Mouse (Mus musculus) embryo, embryonic 11.5 days (tissue): Measurements from ENCODE around the gene Pcsk5.

Source experiments
- DNase-seq: peaks from one replicate; pipeline ENCODE4 v3.0.0-alpha.2; 2012; ENCODE audit warnings: low read depth, low spot score

Pcsk5 gene

GRCm38 (mm10) chr19:17577412-17577811 lies 260.0 kb downstream of the Pcsk5 start:
- no peak for DNase-seq

DNA sequence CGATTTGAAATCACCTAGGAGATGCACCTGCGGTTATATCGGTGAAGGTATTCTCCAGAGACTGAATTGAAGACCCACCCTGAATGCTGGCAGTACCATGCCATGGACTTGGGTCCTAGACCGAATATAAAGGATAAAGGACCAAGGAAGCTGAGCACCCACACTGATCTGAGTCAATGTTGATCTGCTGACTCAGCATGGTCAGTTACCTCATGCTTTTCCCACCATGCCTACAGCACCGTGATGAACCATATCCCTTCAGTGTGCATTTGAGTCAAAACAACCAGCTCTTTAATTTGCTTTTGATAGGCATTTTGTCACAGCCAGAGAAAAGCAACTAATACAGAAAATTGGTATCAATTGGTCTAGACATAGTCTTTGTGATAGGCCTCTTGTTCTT lies 262.9 kb downstream of the Pcsk5 start:
- DNase-seq = no peak

GRCm38 (mm10) chr19:17572315-17572714 lies 265.1 kb downstream of the Pcsk5 start:
- no peak for DNase-seq

DNA sequence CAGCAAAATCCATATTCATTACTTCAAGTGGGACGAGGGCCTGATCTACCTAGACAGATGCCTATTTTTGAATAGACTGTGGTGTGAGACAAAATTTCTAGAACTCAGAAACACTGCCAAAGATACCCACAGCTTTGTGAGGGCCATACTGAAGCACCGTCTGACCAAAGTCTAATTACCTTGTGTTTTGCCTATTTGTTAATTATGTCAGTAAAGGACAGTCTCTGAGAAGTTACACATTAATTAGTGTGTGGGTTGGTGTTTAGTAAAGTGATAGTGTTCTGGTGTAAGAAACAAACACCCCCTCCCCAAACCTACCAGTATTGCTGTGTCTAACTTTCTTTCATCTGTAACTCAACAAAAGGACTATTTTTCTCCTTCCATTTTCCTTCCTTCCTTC lies 266.5 kb downstream of the Pcsk5 start:
- no peak for DNase-seq

DNA sequence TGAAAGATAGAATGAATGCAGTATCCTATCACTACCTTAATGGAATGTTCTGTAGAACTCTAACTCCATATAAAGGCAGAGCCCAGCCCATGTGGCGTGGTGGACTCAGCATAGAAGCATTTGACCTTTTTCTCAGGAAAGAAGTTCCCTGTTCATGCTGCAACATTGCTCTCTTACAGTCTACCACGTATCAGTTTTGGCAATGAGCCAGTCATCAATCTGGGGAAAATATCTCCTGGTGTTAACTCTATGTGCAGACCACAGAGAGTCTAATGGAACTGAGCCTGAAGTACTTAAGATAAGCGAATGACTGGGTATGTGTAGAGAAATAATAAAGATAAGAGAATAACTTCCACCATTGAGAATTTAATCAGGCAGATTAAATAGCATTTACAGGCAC lies 270.2 kb downstream of the Pcsk5 start:
- no peak for DNase-seq

GRCm38 (mm10) chr19:17566097-17566496 lies 271.3 kb downstream of the Pcsk5 start:
- no peak for DNase-seq

GRCm38 (mm10) chr19:17558764-17559163 lies 278.7 kb downstream of the Pcsk5 start:
- DNase-seq = no peak

DNA sequence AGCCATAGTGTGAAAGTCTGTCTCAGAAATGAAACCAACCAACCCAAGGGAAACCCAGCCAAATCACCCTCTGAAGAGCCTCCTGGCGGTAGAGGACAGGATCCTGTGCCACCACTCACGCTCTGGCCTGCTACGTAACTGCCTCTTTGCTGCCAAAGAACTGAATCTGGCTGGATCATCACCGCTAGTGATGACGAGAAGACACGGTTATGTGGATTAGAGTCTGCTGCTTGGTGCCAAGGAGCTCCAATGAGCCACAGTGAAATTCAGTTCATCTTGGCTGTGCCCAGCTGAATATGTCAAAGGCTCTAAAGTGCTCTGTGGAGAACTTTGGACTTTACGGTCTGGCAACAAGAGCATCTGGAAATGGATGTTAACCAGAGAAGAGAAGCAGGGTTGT lies 282.3 kb downstream of the Pcsk5 start:
- DNase-seq = no peak

GRCm38 (mm10) chr19:17554571-17554970 lies 282.9 kb downstream of the Pcsk5 start:
- DNase-seq = no peak

GRCm38 (mm10) chr19:17553396-17554100 lies 283.9 kb downstream of the Pcsk5 start:
- DNase-seq = no peak

DNA sequence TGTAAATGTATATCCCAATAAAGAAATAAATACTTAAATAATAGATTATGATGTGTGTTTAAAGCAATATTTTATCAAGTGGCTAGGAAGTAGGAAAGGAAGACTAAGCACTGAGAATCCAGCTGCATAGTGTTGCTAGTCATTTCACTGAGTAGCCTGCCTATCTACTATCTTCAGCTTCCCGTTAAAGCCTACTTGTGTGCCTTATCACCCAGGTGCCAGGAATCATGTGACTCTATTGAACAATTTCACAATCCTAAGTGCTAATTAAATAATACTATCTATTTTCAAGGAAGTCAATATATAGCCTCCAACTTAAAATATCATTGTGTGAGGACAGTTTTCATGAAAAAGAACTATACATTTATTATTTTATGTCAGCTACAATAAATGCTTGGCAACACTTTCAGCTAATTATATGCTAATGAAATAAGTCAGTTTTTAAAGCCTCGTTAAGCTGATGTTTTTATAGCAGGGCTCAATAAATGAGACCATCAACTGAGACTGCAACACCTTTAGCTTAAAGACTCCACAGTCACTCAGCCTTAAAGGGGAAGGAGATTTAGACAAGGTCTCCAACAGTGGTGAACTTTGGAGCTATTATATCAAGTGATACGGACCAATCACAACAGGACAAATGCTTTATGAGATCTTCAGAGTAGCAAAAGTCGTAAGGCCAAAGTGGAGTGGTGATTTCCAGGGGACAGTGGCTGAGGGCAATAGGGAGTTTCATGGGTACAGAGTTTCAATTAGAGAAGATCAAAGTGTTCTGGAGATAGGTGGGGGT lies 308.5 kb downstream of the Pcsk5 start:
- no peak for DNase-seq

DNA sequence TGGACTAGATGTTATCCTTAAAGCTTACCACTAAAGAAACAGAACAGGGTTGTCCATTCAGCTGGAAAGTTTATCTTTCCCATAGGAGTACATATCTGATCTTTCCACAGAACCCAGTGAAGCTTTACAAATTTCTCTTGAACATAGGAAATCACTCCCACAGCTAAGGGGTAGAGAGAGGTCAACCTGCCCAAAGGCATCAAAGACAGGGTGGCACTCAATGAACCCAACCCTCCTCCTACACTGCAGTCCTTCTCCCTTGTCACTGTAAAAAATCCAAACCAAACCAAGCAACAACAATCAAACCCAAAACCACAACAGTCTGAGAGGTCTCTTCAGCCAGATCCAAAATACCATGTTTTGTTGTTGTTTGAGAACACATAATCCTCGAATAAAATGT lies 311.9 kb downstream of the Pcsk5 start:
- no peak for DNase-seq

DNA sequence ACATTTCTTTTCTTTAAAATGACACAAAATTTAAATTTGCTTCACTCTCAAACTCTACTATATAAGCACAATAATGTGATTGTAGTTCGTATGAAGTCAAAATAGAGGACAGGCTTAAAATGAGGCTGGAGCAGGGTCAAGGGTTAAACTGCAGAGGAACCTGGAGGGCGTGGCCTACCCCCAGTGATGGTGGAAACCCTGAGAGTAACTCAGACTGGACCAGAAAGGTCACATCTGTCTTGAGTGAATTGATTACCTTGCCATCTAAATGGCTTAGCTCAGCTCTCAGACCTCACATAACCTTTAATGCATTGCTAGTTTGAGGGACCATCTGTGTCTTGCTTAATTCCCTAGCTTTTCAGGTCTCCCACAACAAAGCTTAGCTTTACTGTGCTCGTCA lies 323.0 kb downstream of the Pcsk5 start:
- DNase-seq = no peak

- DNase-seq = no peak
These were observed 326.1 kb downstream of the Pcsk5 start for GRCm38 (mm10) chr19:17511283-17511682.

GRCm38 (mm10) chr19:17504212-17504611 lies 333.2 kb downstream of the Pcsk5 start:
- DNase-seq = no peak

- no peak for DNase-seq
These were observed 338.7 kb downstream of the Pcsk5 start for GRCm38 (mm10) chr19:17498586-17499235.

DNA sequence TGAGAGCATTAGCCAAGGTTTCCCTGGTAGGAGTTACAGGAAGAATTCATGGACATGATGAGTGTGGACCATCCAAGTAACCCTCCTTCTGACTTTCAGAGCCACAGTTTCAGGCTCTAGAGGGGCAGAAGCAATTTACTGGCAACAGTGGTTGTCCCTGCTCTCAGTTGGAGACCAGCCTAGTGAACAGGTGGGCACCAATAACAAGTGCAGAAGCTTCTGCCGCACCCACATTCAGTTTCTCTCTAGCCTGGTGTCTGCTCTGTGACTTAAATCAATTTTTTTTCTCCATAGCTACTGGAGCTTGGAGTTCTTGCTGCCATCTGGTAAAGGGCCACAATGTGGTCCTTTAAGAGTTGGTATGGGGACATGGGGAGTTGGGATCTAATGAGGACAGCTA lies 341.3 kb downstream of the Pcsk5 start:
- no peak for DNase-seq

DNA sequence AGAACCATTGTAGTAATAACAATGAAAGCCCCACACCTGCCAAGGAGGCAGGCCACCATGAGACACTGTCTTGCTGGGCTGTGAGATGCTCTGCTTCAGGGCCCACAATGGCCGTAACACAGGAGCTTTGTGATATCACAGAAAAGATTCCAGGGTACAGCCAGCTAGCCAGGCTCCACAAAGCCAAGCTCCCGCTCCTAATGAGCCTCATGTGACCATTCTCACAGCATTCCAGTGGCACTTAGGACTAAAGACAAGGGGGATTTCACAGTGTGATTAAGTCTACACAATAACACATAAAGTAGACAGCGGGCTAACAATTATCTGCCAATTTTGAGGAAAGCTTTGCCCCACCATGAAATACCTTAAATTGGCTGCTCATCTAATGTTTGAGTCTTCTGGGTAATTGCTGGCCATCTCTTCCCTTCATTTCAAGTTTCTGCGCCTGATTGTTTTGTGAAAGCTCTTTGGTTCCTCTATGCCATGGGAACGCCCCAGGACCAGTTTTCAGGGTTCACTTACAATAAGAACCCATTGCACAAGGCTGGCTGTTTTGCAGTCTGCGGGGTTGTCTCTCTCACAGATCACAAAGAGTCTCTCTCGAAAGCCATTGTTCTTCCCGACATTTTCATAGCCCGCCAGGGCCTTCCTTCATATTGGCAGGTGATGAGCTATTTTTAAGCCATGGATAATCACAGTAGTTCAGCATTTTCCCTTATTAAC lies 345.4 kb downstream of the Pcsk5 start:
- no peak for DNase-seq

- DNase-seq = no peak
These were observed 346.1 kb downstream of the Pcsk5 start for GRCm38 (mm10) chr19:17491322-17491721.

DNA sequence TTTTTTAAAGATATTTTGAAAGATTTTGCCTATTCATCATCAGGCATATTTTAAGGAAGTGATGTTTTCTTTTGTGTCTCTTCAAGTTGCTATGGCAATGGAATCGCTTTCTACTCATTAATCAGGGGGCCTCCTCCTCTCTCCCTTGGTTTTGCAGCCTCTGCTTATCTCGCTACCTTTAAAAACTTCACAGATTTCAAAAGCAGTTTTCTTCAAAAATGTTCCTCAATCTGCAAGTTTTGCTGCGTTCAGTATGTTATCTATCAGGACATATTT lies 347.6 kb downstream of the Pcsk5 start:
- DNase-seq = no peak

DNA sequence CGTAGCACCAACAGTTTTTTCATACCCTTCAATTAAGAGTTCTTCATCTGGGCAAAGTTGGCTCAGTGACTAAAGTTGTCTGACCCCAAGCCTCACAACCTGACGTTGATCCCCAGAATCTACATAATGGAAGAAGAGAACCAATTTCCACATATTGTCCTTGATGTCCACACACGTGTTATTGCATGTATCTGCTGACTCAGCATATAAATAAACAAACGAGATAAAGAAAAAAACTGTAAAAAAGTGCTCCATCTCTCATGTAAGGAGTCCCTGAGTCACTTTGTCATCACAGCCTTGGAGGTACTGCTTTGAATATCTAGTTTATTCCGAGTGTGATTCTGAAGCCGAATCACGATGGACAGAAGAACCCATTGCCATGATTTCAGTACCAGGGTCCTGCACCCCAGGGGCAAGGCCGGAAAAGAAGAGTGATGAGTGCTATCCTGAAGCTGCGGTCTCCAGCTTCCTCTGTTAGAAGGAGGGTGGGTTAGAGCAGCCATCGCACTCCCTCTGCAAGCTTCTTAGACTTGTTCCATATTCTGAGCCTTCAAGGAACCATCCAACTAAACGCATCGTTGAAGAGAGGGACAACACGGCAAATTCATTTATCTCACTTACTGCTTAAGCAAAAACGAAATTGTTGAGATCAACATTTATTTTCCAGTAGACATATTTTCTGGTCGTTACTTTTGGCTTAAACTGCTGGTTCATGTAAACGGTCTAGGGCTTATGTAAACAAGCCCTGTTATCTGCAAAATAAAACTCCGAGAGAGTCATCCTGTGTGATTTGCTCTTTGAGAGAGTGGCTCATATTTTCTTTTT lies 348.2 kb downstream of the Pcsk5 start:
- DNase-seq = no peak
